Mouse (Mus musculus) ovary, adult 2 months (tissue): ENCODE results near the gene Lancl2. TPM values are rescaled to one million over a fixed set of nuclear protein-coding genes. Genes with fewer than 3 reads are reported as not detected.

Experiments used
- polyA plus RNA-seq: library from polyadenylated mRNA; depleted of rRNA; stranded (reverse); fragments of >200 nt; gene quantifications from 2 replicates; pipeline ENCODE4 v1.2.3, GENCODE M21; 2012; rRNA removed

Lancl2 gene
- polyA plus RNA-seq, result 3.7 and 4.7 TPM in 2 replicates

DNA sequence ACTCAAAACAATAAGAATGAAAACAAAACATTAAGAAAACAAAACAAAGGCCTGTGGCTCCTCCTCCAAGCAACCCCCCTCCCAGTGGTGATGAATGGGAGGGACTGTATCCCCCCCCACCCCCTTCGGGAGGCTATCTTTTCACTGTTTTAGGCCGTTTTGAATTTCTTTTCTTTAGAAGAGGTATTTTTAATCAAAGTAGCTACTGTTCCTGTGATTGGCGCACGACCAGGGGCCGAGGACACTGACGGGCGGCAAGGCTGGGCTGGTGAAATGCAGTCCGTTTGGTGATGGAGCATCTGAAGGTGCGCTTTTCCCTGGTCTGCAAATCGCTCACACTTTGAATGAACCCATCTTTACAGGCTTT is at the start of gene Lancl2:
Gene Lancl2 (plus strand): TSS at position 165 of the 367 bp plus-strand sequence.

DNA sequence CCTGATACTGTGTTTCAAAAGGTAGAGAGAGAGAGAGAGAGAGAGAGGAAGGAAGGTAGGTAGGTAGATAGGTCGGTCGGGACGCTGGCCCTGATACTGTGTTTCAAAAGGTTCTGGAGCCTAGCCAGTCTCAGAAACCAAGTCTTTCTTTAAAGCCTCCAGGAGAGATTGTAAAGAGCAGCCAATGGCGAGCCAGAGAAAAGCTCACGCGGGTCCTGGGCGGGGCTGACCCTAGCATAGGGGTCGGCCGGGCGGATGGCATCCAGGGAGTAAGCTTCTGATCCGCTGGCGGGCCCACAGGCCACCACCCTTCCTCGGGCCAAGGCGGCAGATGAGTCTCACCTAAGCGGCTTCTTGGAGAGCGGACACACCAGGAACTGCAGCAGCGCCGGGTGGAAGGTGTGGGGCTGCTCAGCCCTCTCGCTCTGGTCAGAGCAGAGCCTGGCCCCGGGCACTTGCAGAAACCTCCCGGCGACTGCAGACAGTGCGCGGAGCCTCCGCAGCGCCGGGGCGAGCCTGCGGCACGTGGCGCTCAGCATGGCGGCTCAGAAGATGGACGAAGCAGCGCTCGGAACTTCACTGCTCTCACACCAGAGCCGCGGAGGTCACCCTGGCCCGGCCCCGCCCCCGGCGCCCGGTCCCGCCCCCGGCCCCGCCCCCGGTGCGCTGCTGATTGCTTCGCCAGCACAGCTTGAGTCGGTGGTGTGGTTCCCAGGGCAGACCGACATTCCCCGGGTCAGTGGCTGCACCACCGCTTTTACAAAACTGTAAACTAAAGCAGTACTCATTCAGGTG is 10.7 kb upstream of the Lancl2 start, which contains the start of gene Pyurf:
Gene Pyurf (minus strand): TSS at position 612 of the 795 bp plus-strand sequence.

Other genes with a start within 250 kb of the Lancl2 start
- 1.4 and 1.7 TPM in 2 replicates for gene Ppm1k, start 167.1 kb upstream of the Lancl2 start, polyA plus RNA-seq
- gene Herc6, start 121.5 kb upstream of the Lancl2 start, polyA plus RNA-seq, result 10.3 and 15.9 TPM in 2 replicates
- 15.9 and 25.0 TPM in 2 replicates for gene Pyurf, start 10.5 kb upstream of the Lancl2 start, polyA plus RNA-seq
- 20.7 and 23.0 TPM in 2 replicates for gene Vopp1, start 122.6 kb downstream of the Lancl2 start, polyA plus RNA-seq
- not detected in 2 replicates for gene Vmn1r21, start 147.8 kb downstream of the Lancl2 start, polyA plus RNA-seq
- not detected in 2 replicates for gene Vmn1r22, start 205.5 kb downstream of the Lancl2 start, polyA plus RNA-seq
- gene Vmn1r23, start 224.3 kb downstream of the Lancl2 start, polyA plus RNA-seq, result not detected in 2 replicates